Mouse (Mus musculus) left cerebral cortex, postnatal 10 days (tissue): ENCODE measurements around the gene Slc30a6. TPM values are rescaled to one million over a fixed set of nuclear protein-coding genes. Genes with fewer than 3 reads are reported as not detected.
"Not testable (repeated sequence)": the region's sequence is repeated elsewhere in the genome, so short reads cannot be mapped to it uniquely, and the experiment has no call there.

Experiments used
- DNase-seq, 2 experiments: peaks; one replicate each; pipeline ENCODE4 v3.0.0; 2021 to 2022; ENCODE audit warnings: low spot score in 2 of 2, mixed read lengths in 1 of 2; ENCODE audit errors: extremely low spot score in 1 of 2
- intact Hi-C: fragments of 180-260 bp; cut with DNase I; formaldehyde crosslinking; loops from one replicate; pipeline ENCODE4 v1.15.1; 2025
- total RNA-seq, 2 experiments: library from RNA; stranded (reverse); gene quantifications; 2 replicates each; pipeline ENCODE4 v1.2.3; 2021

Gene Slc30a6
- total RNA-seq, 2 experiments from 2014 or later, result 17.4 to 17.5 TPM

GRCm38 (mm10) chr17:74432631-74433030 is 37.2 kb downstream of the Slc30a6 start:
- intact Hi-C loops, result no loop called here

GRCm38 (mm10) chr17:74437762-74438161 is 42.4 kb downstream of the Slc30a6 start:
- no peak for DNase-seq
- intact Hi-C loops, result no loop called here

More at GRCm38 (mm10) chr17:74432631-74433030, 37.2 kb downstream of the Slc30a6 start:
- DNase-seq, result no peak

DNA sequence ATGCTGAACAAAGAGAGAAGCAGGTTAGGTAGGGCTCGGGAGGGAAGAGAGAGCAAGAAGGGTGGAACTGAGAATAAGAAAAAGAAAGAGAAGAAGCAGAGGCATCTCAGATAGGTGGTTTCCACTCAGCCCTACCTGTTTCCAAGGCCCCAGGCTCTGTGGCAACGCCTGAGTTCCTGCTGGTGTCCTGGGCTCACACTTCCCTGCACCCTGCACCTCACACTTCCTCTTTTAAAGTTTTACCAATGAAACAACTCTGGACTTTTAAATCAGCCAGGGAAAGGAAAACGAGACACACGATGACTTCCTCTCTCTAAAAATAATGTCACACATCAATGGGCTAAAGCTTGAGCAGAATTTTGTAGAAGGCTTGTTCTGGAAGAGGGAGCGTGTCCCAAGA is 45.1 kb downstream of the Slc30a6 start:
- intact Hi-C loops, result no loop called here

GRCm38 (mm10) chr17:74449776-74450175 is 54.4 kb downstream of the Slc30a6 start:
- no peak for DNase-seq
- intact Hi-C loops, result no loop called here

More for the DNA sequence above, 45.1 kb downstream of the Slc30a6 start:
- DNase-seq, result no peak

GRCm38 (mm10) chr17:74453928-74454327 is 58.5 kb downstream of the Slc30a6 start:
- intact Hi-C loops, result no loop called here
- DNase-seq, result no peak

DNA sequence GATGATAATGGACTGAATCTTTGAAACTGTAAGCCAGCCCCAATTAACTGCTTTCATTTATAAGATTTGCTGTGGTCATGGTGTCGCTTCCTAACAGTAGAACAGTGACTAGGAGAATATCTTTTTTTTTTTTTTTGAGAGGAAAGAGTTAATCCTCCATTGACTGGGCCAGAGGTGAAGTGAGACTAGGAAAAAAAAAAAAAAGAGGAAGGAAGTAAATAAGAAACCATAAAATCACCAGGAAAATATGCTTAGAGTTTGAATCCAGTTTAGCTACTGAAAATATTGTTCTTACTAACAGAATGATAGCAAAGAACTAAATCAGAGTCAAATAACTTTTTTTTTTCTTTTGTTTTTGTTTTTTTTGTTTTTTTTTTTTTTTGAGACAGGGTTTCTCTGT is 59.3 kb downstream of the Slc30a6 start:
- DNase-seq, result no peak
- intact Hi-C loops, result no loop called here

DNA sequence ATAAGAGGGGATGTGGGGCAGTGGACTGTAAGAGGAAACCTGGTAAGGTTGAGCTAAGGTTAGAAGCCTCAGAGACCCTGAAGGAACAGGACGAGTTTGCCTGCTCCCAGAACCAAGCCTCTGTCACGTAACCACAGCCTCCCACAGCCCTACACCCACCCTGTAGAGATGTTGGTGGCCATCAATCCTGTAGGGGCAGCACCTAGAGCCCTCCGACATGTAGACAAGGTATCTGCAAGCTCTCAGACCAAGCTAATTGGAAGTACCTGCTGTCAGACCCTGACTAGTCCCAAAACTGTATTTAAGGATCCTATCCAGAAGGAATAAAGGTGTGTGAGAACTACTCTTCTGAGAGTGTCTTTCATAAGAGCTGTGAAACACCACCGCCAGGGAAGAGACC is 60.0 kb downstream of the Slc30a6 start:
- intact Hi-C loops, result no loop called here
- no peak for DNase-seq

DNA sequence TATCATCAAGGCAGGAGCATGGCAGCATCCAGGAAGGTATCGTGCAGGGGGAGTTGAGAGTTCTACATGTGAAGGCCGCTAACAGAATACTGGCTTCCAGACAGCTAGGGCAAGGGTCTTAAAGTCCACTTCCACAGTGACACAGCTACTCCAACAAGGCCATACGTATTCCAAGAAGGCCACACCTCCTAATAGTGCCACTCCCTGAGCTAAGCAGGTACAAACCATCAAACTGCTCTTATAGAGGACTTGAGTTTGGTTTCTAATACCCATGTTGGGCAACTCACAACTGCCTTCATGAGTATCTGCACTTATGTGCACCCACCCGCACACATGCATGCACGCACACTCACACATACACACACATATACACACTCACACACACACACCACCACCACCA is 61.4 kb downstream of the Slc30a6 start:
- no peak for DNase-seq
- intact Hi-C loops, result no loop called here

DNA sequence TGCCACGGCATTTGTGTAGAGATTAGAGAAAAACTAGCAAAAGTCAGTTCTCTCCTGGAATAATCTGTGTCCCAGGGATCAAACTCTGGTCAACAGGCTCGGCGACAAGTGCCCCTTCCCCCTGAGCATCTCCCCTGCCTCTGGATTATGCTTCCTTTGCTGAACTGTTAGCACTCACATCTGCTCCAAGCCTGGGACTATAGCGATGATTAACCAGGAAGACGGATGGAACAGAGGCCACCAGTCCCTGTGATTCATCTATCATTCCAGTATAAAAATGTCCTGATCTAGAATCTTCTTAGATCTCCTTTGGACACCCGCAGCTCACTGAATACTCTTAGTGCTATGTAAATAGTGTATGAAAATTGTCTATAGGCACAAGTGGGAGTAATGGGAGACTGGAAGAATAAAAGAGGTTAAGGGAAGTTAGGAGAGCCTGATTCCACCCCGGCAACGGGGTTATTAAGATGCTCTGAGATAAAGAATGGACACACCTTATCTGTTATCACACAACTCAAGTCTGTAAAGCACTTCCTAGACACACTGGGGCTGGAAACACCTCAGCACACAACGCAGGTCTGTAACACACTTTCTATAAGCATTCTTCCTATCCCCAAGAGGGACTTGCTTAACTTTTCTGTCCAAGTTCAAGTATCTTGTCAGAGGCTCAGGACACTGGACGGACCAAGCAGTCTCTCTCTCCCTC is 62.7 kb downstream of the Slc30a6 start:
- no peak for DNase-seq
- intact Hi-C loops, result no loop called here

DNA sequence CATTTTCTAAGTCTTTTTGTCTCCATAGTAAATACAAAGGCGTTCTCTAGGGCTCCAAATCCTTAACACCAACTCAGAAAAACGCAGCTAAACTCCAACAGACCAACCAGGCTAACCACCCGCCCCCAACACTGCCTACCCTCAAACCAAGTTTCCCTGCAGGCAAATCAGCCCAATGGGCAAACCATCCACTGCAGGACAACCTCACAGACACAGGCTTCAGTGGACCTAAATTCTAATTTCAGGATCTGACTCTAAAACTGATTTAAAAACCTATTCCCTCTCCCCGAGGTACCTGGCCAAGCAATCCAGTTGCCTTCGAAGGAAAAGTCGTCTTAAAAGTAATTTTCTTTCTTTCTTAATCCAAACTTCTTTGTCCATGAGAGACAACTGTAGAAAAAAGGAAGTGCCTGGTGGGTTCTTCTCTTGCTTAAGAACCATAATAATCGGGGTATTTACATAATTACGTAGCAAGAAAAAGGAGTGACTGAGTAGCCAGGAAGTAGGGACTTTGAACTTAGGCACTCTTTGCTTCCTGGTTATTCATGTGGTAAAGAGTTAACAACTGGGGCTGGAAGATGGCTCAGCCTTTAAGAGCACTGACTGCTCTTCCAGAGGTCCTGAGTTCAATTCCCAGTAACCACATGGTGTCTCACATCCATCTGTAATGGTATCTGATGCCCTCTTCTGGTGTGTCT is 63.5 kb downstream of the Slc30a6 start, which contains the start of gene Nlrc4:
Nlrc4 (minus strand) TSS at position 432 of the 698 bp plus-strand sequence.
- intact Hi-C loops, result no loop called here
- DNase-seq, result no peak

DNA sequence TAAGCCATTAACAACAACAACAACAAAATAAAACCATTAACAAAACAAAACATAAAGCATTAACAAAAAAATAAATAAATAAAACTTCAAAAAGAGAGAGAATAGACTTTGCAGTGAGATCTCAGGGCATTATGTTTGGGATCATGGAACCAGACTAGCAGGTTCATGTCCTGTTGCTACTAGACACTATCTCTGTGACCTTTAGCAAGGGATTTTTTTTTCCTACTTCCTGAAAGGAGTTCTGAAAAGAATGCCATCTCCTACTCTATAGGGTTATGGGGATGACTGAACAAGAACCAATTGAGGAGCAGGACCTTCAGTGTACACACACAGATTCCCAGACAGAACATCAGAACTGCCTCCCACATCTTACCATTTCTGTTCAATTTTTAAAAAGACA is 68.1 kb downstream of the Slc30a6 start:
- intact Hi-C loops, result no loop called here
- no peak for DNase-seq

DNA sequence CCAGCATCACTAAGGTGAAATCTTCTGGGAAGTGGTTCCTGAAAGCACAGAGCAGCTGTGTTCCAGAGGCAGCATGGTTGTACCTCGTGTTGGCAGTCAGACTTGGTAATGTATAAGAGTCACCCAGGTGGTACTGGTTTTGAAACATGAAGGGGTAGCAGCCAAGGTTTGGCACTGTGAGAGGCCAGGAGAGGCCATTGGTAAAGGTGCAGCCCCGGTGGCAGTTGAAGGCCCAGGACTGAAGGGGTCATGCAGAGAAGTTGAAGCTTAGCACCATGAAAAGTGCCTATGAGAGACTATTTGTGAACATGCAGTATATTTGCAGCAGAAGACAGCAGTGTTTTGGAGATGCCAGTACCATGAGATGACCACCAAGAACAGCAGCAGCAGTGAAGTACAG is 72.6 kb downstream of the Slc30a6 start:
- intact Hi-C loops, DNase-seq: not testable (repeated sequence)

DNA sequence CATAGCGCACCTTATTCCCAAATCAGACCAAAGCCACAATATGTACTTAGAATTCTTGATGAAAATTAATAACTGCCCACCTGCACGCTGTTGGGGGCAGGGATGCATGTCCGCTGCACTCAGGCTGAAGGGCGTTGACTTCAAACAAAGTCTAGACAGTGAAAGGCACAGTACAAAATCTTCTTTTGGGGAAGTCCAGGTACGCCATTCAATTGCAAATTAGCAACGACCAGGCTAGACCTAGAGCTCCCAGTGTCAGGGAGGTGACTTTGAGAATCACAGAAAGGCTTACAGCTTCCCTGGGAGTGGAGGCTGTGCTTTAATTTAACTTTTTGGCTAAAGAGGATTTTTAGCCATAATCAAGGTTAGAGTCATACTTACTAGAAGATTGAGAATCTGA is 74.7 kb downstream of the Slc30a6 start:
- intact Hi-C loops, DNase-seq: not testable (repeated sequence)

Other genes with a start within 250 kb of the Slc30a6 start
- gene Memo1, start 100.1 kb upstream of the Slc30a6 start, total RNA-seq, result 10 to 100 TPM; 62.2 to 65.7 TPM
- 10 to 100 TPM; 63.8 to 68.2 TPM for gene Dpy30, start 71.7 kb upstream of the Slc30a6 start, total RNA-seq
- gene Spast, start 56.6 kb upstream of the Slc30a6 start, total RNA-seq, result 10 to 100 TPM; 73.4 to 78.8 TPM
- gene Nlrc4, start 63.5 kb downstream of the Slc30a6 start, total RNA-seq, result under 1 TPM; 0.11 to 0.28 TPM
- gene Yipf4, start 93.9 kb downstream of the Slc30a6 start, total RNA-seq, result 10 to 100 TPM; 68.9 to 73.5 TPM
- 100 to 1,000 TPM; 155 to 161 TPM for gene Birc6, start 132.7 kb downstream of the Slc30a6 start, total RNA-seq